Mouse (Mus musculus): ENCODE measurements around the gene Tmed2. TPM values are rescaled to one million over a fixed set of nuclear protein-coding genes. Genes with fewer than 3 reads are reported as not detected.
A peak's percentile ranks its signal among the peaks of the same experiment; 100 is the strongest.
"Not testable (repeated sequence)": the region's sequence is repeated elsewhere in the genome, so short reads cannot be mapped to it uniquely, and the experiment has no call there.

Tmed2 gene
- polyA plus RNA-seq, 1 experiment from 2014 or later: 335 TPM

DNA sequence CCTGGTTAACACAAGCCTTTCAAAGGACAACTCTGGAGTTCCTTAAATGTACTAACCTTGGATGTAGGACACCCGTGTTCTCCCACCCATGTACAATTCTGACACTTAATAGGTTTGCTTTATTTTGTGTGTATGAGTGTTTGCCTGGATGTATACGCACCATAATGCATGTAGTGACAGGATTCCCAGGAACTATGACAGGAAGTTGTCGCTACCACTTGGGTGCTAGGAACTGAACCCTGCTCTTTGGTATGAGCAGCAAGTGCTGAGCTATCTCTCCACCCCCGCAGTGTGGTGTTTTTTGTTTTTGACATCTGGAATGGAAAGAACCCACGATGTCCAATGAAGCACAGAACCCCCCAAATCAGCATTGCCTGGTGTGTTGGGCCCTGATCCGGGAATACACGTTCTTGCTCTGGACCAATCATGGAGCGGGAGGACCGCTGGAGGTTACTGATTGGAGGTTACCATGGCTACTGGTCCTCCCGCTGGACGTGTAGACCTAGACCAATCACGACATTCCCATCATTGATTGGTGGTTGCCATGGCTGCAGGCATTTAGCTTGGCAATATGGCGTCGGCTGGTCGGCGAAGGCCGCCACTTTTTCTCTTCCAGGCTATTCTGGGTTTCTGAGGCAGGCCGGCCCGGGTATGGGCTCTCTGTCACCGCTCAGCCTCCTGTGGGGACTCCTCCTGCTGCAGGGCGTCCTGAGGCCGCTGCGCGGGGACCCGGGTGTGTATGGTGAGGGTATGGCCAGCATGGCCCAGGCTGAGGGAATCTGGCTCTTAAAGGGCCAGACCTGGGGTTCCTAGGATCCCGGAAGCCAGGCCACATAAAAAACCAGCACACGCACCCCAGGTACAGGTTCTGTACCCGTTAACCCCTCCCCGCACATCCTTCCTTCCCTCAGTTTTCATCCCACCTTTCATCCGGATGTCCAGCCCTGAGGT is 58.0 kb downstream of the Tmed2 start:
- Histone ChIP-seq H3K9me3 (no peaks in the 10 kb centered on the region), H3K9ac (peak overlapping the region; percentile 68), H3K4me2 (peak overlapping the region; percentile 98), H3K27ac (replicated peaks) (peak overlapping the region; percentile 70), H3K27me3 (no peaks in the 10 kb centered on the region), H3K4me1 (replicated peaks) (peaks cover 16% of the 10 kb centered on the region), H3K36me3 (peaks cover 39% of the 10 kb centered on the region), H3K4me3 (peak overlapping the region; percentile 74)
- 6% methylated on average over 30 of the region's 30 CpGs for WGBS
- peak; percentile 100 for ATAC-seq (ENCODE audit: low FRiP score, low read depth)

DNA sequence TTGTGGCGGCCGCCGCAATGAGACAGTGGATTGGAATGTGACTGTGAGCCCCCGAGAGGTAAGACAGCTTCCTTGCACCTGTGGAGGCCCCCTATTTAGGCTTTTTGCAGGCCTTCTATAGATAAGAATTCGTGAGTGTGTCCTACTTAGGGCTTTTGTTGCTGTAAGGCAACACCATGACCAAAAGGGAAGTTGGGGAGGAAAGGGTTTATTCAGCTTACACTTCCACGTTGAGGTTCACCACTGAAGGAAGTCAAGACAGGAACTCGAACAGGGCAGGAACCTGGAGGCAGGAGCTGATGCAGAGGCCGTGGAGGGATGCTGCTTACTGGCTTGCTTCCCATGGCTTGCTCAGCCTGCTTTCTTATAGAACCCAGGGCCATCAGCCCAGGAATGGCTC is 59.2 kb downstream of the Tmed2 start:
- not testable (repeated sequence) for H3K9me3 ChIP-seq; ATAC-seq (ENCODE audit: low FRiP score, low read depth); H3K27ac ChIP-seq (replicated peaks); H3K9ac ChIP-seq; H3K27me3 ChIP-seq
- 56% methylated on average over 8 of the region's 8 CpGs for WGBS
- peaks cover 16% of the 10 kb centered on the region for H3K4me1 ChIP-seq (replicated peaks)
- H3K36me3 ChIP-seq: peaks cover 26% of the 10 kb centered on the region
- peak overlapping the region; percentile 98 for H3K4me2 ChIP-seq
- H3K4me3 ChIP-seq: peak overlapping the region; percentile 74; the same call in 1 of the 2 replicates

Other genes with a start within 250 kb of the Tmed2 start
- gene Mphosph9, start 212.7 kb upstream of the Tmed2 start, polyA plus RNA-seq (2015; fragmentation: Nextera tagmentation; extraction: Ambion mirVana): 10.8 and 11.4 TPM in 2 replicates
- 15.4 and 16.2 TPM in 2 replicates for gene 2810006K23Rik, start 212.6 kb upstream of the Tmed2 start, polyA plus RNA-seq (2015; fragmentation: Nextera tagmentation; extraction: Ambion mirVana)
- gene Cdk2ap1, start 177.6 kb upstream of the Tmed2 start, polyA plus RNA-seq (2015; fragmentation: Nextera tagmentation; extraction: Ambion mirVana): 144 and 145 TPM in 2 replicates
- gene Sbno1, start 114.7 kb upstream of the Tmed2 start, polyA plus RNA-seq (2015; fragmentation: Nextera tagmentation; extraction: Ambion mirVana): 84.9 and 93.0 TPM in 2 replicates
- 42.0 and 49.3 TPM in 2 replicates for gene Kmt5a, start 100.8 kb upstream of the Tmed2 start, polyA plus RNA-seq (2015; fragmentation: Nextera tagmentation; extraction: Ambion mirVana)
- 28.8 and 29.1 TPM in 2 replicates for gene Rilpl2, start 62.3 kb upstream of the Tmed2 start, polyA plus RNA-seq (2015; fragmentation: Nextera tagmentation; extraction: Ambion mirVana)
- 20.3 and 22.1 TPM in 2 replicates for gene Snrnp35, start 57.6 kb upstream of the Tmed2 start, polyA plus RNA-seq (2015; fragmentation: Nextera tagmentation; extraction: Ambion mirVana)
- gene Rilpl1, start 9.3 kb upstream of the Tmed2 start, polyA plus RNA-seq (2015; fragmentation: Nextera tagmentation; extraction: Ambion mirVana): 14.7 and 15.6 TPM in 2 replicates
- gene Ddx55, start 12.2 kb downstream of the Tmed2 start, polyA plus RNA-seq (2015; fragmentation: Nextera tagmentation; extraction: Ambion mirVana): 24.8 and 25.1 TPM in 2 replicates
- gene Eif2b1, start 38.4 kb downstream of the Tmed2 start, polyA plus RNA-seq (2015; fragmentation: Nextera tagmentation; extraction: Ambion mirVana): 60.0 and 63.0 TPM in 2 replicates
- 43.8 and 45.3 TPM in 2 replicates for gene Gtf2h3, start 38.4 kb downstream of the Tmed2 start, polyA plus RNA-seq (2015; fragmentation: Nextera tagmentation; extraction: Ambion mirVana)
- 34.5 and 37.8 TPM in 2 replicates for gene Atp6v0a2, start 87.9 kb downstream of the Tmed2 start, polyA plus RNA-seq (2015; fragmentation: Nextera tagmentation; extraction: Ambion mirVana)
- 0.14 and 0.18 TPM in 2 replicates for gene Dnah10, start 184.4 kb downstream of the Tmed2 start, polyA plus RNA-seq (2015; fragmentation: Nextera tagmentation; extraction: Ambion mirVana)